Mouse (Mus musculus) spleen, postnatal 36 days (tissue): ENCODE measurements around the gene Rptn.
"Not testable (repeated sequence)": the region's sequence is repeated elsewhere in the genome, so short reads cannot be mapped to it uniquely, and the experiment has no call there.

Experiments
- DNase-seq, 2 experiments: peaks; one replicate each; pipeline ENCODE4 v3.0.0; 2022; ENCODE audit warnings: low spot score in 2 of 2, mixed read lengths in 1 of 2

Gene Rptn

DNA sequence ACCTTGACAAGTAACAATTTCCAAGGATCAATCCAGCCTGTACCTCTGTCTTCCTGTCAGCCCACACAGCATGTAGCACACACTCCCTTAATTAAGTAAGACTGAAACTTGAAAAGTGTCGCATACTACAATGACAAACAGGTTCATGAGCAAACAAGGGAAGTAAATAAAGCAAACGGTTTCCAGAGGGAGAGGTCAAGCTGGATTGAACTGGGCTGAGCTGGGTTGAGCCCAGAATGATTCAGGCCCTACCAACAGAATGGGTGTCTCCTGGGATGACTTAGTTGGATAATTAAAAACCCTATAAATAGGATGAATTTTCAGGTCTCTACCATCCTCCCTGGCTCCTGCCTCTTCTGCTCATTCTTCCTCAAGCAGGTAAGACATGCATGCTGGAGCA, at the start of gene Rptn:
Rptn (plus strand) TSS at position 334 of the 400 bp plus-strand sequence.
- DNase-seq, result no peak

DNA sequence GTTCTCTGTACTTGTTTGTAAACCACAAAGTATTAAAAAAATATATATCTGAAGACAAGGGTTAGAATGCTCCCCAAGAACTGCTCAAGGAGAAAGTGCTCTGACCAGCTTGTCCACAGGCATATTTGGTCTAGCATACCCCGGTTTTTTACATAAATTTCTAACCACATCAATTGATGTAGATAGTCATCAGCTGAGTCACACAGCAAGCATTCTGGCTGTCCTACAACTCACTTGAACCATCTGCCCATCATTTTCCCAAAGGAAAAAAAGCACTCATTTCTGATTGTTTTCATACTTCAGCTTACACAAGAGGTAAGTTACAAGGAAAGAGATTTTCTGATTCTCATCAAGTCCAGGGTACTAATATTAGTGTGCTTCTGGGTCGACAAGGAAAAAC, 46.6 kb upstream of the Rptn start:
- DNase-seq, result no peak

DNA sequence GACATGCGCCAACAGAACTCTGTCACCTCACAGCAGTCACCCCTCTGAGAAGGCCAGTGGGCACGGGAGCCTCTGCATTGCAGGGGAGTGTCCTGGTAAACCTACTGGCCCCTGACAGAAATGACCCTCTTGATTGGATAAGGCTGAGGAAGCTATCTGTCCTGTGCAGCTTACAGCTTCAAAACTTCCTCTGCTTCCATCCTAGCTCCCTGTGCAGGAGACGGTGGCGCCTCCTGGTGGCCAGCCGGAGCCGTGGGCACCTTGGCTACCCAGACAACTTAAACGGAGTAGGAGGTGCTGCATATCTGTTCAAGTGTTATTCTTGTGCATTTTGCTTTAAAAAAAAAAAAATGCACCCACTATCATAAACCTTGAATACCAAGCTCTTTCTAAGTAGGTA, 33.5 kb upstream of the Rptn start:
- DNase-seq, result no peak

DNA sequence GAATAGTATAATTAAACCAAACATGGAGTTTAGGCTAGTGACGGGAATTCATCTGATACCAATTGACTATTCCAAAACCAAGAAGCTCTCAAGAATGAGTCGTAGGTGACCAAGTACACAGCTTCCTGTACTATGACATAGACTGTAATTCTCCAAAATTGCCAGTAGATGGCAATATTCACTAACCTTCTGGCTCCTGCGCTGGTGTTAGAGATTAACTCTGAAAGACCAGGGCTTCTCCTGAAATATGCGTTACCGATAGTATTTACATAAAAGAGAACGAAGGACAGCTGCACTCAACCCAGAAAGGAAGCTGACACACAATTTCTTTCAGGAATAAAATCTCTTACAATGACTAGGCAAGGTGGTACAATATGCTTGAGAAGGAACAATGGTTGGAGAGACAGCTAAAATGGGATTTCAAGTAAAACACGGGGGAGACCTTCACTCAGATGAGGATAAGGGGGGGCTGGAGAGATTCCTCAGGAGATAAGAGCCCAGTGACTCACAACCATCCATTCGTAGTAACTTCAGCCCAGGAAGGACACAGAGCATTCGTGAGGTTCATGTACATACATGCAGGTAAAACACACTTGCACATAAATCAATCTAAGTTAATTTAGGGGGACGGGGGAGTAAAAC, 31.4 kb upstream of the Rptn start:
- peak in 1 of 2 experiments; percentile 2 for DNase-seq

DNA sequence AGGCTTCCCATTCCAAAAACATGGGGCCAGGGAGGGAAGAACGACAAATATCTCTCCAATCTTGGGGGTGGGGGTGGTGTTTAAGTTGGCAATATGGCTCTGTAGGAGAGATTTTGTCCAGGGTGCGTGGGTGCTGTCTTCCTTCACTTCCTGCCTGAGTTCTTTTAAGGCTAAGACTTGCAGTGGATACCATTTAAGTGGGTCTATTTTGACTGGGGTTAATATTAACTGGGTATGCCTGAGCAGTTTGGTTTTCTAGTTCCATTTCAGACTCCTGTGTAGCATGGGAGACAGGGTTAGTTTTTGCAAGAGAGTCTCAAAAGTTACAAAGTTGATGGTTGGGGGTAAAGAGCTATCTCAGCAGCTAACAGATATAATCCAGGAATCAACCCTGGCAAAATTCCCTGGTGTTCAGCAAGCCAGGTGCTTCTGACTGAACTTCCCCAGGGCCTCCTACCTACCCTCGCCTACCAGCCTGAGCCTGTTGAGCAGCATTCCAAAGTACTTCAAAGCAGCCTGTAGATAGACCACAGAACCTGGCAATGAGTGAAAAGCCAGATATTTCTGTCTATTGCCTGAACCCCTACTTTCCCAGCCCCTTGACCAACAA, 26.4 kb upstream of the Rptn start:
- DNase-seq, result no peak

DNA sequence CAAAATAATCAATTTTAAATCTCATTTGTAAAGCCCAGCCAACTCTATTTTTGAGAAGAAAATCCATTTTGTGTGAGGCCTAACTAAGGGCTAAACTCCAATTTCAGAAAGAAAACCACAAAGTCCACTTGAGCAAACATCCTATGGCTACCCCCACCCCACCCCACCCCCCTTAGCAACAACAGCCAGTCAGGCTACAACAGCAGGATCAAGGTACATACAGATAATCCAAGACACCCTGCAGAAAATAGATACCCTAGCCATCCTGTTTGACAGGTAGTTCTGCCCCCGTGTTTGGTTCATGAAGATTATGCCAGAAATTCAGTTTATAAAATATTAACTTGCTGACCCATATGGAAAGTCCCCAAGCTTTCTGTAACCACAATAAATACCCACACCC, 25.3 kb upstream of the Rptn start:
- no peak for DNase-seq

DNA sequence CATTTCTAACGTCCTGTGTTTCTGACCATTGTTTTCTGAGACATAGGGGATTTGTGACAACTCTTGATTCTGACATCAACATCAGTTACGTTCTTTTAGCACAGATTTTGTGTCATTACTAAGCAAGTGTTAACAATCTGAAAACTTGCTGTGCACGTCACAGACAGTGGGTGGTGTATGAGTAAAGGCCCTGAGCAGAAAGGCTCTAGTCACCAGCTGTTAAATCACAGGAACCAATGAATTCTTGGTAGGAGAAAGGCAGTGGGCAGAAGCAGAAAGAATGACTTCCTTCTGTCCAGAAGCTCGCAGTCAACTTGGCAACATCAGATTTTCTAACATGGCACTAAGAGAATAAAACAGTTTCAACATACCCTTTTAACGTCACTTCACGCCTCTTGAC, 20.1 kb upstream of the Rptn start:
- no peak for DNase-seq

DNA sequence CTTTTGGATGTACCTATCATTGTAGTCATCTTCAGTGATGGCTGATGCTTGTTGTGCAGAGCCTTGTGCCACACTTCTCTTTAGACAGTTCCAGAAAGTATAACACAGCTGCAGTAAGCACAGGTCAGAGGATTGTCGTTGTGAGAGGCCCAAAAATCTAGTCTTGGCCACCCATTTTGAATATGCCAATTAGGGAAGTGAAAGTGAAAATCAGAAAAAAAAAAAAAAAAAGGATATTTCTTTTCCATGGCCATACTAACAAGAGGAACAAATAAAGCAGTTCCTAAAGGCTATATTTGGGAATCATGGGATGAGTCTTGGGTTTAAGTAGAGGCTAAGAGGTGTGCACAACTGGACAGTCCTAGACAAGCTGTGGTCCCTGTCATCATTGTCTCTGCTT, 18.3 kb upstream of the Rptn start:
- no peak for DNase-seq

DNA sequence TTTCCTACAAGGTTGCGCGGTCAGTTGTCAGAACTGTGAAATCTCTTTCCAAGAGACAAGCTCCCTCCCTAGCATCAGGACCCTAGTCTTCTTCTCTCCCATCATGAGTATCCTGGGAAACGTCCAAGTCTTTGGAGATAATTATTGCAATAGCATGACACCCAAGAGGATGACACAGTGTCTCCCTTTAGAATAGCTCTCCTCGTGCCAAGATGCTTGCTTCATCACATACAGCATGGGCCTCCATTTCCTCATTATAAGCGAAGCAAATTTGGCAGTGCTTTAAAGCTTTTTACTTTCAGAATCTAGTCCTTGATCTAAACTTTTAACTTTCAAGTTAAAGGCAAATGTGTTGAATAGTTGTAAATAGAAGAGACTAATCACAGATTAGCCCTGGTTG, 17.9 kb upstream of the Rptn start:
- DNase-seq, result no peak

DNA sequence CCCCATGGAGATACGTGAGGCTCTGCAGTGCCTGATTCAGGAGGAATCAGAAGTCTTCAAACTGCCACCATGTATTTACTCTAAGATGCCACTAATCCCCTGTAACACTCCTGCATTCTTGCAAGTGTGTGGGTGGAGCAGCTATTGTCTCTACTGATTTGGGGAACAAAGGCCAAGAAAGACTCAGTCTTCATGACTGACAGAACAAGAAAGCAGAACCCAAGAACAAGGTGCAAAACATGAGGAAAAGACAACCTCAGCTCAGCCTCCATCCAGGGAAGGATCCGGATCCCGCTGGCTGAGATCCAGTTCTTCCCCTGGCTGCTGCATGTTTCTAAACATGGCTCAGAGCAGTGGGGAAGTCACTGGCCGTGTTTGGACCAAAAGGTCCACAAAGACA, 15.4 kb upstream of the Rptn start:
- no peak for DNase-seq

DNA sequence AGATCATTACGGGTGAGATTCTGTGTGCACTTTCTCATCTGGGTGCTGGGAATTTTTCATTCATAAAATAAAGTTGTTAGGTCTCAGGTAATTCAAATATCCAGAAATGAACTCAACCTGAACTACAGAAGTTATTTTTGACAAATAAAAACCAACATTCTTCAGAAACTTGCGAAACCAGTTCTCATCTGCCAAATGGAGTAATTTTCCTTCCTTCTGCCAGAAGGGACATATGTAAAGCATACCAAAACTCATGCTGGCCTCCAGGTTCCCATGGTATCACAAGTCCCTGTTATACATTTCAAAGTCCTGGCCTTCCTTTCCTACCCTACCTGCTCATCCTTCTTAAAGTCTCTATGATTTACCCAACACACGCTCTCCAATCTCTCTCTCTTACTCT, 10.4 kb downstream of the Rptn start:
- no peak for DNase-seq

DNA sequence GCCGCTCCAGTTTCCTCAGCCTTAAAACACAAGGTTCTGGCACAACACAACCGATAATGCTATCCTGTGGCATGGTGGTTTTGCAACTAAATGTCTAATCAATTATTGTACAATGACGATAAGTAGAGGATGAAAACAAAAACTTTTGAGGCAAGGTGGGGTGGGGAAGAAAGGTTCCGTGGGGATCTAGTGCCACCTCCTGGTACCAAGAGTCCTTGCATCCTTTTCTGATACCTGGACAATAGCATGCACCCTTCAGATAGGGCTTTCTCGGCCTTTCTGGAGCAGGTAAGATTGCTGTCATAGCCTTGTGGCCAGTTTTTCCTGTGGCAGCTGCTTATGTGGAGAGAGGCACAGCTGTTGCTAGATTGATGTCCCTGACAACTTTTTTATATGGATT, 13.5 kb downstream of the Rptn start:
- DNase-seq, result no peak

DNA sequence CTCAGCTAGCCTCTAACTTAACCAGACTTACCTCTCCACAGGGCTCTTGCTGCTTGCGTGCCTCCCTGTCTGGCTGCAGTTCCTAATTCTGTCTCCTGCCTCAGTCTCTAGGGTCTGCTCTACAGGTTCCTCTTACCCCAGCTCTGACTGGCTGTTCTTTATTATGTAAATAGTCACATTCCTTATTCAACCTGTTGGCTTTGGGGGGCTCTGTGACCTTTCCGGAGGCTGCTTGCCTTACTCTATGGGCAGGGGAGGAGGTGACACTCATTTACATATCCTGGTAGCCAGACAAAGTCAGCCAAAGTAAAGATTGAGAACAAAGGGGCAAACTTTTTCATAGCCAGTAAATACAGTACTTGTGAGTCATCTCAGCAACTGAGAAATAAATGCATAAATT, 18.4 kb downstream of the Rptn start:
- no peak for DNase-seq

DNA sequence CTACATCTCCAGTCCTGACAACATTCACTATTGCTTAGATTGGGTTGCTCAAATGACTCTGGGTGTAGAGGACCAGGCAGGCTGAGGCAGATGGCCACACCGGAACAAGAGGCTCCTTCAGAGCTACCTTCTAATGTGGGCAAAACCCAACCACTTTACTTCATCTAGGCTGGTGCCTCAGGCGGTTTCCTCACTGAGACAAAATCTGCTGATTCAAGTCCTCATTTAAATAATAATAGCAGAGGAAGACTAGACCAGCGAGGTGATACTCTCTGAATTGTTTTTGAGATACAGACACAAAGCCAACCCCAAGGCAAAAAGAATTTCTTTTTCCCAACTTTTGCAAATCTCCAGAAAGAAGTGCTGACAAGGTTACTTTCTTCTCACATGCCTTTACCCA, 38.2 kb downstream of the Rptn start:
- no peak for DNase-seq

DNA sequence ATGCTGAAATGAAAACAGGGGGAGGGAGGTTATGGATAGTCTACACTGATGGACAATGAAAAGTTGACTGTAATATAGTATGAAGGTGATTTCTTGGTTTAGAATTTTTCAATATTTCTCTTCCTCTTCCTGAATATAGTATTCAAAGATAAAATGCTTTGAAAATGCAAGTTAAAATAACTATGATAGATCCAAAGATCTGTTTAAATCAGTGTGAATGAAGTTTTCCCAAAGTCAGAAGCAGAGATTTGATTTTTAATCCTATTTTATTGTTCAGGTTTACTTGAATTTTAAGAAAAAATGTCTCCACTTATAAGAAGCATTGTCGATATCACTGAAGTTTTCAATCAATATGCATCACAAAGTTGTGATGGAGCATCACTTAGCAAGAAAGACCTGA, 48.5 kb downstream of the Rptn start, which contains the start of gene Tchh:
Tchh (plus strand) TSS at position 301 of the 400 bp plus-strand sequence.
- no peak for DNase-seq

DNA sequence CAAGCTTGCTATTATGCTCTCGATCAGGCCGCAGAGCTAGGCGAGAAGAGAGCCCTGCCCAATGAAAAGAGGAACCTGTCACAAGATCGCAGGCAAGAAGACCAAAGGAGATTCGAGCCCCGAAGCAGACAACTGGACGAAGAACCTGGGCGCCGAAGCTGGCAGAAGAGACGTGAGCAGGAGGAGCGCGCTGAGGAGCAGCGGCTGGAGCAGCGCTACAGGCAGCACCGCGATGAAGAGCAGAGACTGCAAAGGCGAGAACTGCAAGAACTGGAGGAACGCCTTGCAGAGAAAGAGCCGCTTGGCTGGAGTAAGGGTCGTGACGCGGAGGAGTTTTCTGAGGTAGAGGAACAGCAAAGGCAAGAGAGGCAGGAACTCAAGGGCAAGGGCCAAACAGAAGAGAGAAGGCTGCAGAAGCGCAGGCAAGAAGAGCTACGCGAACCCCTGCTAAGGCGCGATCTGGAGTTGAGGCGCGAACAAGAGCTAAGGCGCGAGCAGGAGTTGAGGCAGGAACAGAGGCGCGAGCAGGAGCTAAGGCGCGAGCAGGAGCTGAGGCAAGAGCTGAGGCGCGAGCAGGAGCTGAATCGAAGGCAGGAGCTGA, 50.1 kb downstream of the Rptn start:
- DNase-seq, result peak in 1 of 2 experiments; percentile 6

DNA sequence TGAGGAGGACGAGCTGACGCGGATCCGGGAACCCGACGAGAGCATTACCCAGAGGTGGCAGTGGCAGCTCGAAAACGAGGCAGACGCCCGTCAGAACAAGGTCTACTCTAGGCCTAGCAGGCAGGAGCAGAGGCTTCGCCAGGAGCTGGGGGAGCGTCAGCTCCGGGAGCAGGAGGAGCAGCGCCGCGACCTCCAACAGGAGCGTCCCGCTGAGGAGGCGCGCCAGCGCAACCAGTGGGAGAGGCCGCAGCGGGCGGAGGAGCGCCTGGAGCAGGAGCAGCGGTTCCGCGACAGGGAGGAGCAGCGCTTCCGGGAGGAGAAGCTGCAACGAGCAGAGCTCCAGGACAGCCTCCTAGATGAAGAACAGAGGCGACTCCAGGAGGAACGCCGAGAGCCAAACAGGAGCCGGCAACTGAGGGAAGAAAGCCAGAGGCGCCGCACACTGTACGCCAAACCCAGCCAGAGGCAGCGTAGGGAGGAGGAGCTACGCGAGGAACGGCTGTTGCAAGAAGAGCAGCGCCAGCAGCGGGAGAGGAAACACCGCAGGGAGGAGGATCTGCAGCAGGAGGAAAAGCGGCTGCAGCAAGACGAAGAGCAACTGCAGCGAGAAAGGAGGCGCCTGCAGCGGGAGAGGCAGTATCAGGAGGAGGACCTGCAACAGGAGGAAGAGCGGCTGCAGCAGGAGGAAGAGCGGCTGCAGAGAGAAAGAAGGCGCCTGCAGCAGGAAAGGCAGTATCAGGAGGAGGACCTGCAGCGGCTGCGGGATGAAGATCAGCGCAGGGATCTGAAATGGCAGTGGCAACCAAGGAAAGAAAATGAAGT, 51.1 kb downstream of the Rptn start:
- peak in 1 of 2 experiments; percentile 3 for DNase-seq

DNA sequence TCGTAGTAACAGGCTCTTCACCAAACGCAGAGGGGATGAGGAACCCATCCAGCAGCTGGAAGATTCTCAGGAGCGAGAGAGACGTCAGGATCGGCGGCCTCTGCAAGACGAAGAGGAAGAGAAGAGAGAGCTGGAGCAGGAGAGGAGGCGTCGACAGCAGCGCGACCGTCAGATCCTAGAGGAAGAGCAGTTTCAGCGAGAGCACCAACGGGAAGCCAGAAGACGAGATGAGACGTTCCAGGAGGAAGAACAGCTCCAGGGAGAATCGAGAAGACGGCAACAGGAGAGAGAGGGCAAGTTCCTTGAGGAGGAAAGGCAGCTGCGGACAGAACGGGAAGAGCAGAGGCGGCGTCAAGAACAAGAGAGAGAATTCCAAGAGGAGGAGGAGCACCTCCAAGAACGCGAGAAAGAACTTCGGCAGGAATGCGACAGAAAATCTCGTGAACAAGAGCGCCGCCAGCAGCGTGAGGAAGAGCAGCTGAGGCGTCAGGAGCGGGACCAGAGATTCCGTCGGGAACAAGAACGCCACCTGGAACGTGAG, 51.7 kb downstream of the Rptn start:
- no peak for DNase-seq

DNA sequence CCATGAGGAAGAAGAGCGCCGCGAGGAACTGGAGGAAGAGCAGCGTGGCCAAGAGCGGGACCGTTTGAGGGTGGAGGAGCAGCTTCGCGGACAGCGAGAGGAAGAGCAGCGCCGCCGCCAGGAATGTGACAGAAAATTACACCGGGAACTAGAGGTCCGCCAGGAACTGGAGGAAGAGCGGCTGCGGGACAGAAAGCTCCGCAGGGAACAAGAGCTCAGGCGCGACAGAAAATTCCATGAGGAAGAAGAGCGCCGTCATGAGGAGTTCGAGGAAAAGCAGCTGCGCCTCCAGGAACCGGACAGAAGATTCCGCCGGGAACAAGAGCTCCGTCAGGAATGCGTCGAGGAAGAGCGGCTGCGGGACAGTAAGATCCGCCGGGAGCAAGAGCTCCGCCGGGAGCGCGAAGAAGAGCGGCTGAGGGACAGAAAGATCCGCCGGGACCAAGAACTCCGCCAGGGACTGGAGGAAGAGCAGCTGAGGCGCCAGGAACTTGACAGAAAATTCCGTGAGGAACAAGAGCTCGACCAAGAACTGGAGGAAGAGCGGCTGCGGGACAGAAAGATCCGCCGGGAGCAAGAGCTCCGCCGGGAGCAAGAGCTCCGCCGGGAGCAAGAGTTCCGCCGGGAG, 52.7 kb downstream of the Rptn start:
- no peak for DNase-seq

DNA sequence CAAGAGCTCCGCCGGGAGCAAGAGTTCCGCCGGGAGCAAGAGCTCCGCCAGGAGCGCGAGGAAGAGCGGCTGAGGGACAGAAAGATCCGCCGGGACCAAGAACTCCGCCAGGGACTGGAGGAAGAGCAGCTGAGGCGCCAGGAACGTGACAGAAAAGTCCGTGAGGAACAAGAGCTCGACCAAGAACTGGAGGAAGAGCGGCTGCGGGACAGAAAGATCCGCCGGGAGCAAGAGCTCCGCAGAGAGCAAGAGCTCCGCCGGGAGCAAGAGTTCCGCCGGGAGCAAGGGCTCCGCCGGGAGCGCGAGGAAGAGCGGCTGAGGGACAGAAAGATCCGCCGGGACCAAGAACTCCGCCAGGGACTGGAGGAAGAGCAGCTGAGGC, 53.2 kb downstream of the Rptn start:
- not testable (repeated sequence) for DNase-seq

DNA sequence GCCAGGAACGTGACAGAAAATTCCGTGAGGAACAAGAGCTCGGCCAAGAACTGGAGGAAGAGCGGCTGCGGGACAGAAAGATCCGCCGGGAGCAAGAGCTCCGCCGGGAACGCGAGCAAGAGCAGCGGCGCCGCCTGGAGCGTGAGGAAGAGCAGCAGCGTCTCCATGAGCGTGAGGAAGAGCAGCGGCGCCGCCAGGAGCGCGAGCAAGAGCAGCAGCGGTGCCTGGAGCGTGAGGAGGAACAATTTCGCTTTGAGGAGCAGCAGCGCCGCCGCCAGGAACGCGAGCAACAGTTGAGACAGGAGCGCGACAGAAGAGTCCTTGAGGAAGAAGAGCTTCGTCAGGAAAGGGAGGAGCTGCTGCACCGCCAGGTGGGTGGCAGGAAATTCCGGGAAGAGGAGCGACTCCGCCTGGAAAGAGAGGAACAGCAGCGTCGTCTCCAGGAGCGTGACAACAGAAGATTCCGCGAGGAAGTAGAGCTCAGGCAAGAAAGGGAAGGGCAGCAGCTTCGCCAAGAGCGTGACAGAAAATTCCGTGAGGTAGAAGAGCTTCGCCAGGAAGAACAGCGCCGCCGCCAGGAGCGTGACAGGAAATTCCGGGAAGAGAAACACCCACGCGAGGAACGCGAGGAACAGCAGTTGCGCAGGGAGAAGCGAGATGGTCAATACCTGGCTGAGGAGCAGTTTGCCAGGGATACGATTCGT, 53.8 kb downstream of the Rptn start:
- DNase-seq, result no peak
